Mouse (Mus musculus): ENCODE results near the gene Gm11554. TPM values are rescaled to one million over a fixed set of nuclear protein-coding genes. Genes with fewer than 3 reads are reported as not detected.

Gene Gm11554
- not detected in 2 replicates for polyA plus RNA-seq (2012; rRNA removed)

DNA sequence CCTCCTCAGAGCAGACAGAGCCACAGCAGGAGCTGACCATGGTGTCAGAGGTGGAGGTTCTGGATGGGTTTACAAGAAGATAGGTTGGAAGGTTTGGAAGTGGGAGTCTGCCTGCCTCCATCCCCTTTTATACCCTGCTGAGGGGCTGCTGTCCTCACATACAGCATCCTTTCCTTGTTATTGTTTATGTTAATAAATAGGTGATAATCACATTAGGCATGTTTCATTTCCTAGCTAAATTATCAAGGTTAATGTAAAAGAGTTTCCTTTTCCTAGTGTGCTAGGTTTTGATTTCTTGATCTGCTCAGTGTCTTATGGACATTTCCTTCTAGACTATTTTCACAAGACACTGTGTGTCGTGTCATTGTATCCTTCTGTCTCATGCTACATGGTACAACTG is at the start of gene Gm11554:
Gm11554 (minus strand) TSS at position 101 of the 400 bp plus-strand sequence.

GRCm38 (mm10) chr11:99851508-99851907 is 47.3 kb upstream of the Gm11554 start, which contains the start of gene Krtap4-16:
Gene Krtap4-16, minus strand, starts transcription at chr11:99851608.

DNA sequence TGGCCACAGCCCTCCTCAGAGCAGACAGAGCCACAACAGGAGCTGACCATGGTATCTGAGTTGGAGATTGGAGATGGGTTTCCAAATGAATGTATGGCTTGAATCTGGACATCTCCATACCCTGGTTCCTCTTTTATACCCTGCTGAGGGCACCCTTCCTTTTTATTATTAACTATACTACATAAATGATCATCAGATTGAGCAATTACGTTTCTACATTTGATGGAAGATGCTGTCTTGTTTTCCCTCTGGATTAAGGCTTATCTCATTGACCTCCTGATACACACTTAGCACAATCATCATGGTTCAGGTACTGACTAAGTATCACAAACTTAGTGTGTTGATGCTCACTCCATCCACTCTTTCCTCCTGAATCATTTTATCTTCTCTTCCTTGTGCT is 33.7 kb upstream of the Gm11554 start, which contains the start of gene 2300003K06Rik:
2300003K06Rik (minus strand) TSS at position 101 of the 400 bp plus-strand sequence.

GRCm38 (mm10) chr11:99815566-99815965 is 11.3 kb upstream of the Gm11554 start, which contains the start of gene Gm11564:
Gene Gm11564, minus strand, starts transcription at chr11:99815666.

DNA sequence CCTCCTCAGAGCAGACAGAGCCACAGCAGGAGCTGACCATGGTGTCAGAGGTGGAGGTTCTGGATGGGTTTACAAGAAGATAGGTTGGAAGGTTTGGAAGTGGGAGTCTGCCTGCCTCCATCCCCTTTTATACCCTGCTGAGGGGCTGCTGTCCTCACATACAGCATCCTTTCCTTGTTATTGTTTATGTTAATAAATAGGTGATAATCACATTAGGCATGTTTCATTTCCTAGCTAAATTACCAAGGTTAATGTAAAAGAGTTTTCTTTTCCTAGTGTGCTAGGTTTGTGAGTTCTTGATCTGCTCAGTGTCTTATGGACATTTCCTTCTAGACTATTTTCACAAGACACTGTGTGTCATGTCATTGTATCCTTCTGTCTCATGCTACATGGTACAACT is 5.5 kb upstream of the Gm11554 start, which contains the start of gene Krtap4-13:
Krtap4-13 (minus strand) TSS at position 101 of the 400 bp plus-strand sequence.

GRCm38 (mm10) chr11:99798832-99799231 is 5.4 kb downstream of the Gm11554 start, which contains the start of gene Gm11569:
Gene Gm11569, minus strand, starts transcription at chr11:99798932.

GRCm38 (mm10) chr11:99793367-99793766 is 10.9 kb downstream of the Gm11554 start, which contains the start of gene Gm11596:
Gene Gm11596, minus strand, starts transcription at chr11:99793467.

GRCm38 (mm10) chr11:99784900-99785299 is 19.3 kb downstream of the Gm11554 start, which contains the start of gene Krtap4-9:
Gene Krtap4-9, plus strand, starts transcription at chr11:99785200.

GRCm38 (mm10) chr11:99780604-99781003 is 23.6 kb downstream of the Gm11554 start, which contains the start of gene Krtap4-8:
Gene Krtap4-8, minus strand, starts transcription at chr11:99780704.

GRCm38 (mm10) chr11:99772813-99773212 is 31.4 kb downstream of the Gm11554 start, which contains the start of gene Gm11595:
Gene Gm11595, minus strand, starts transcription at chr11:99772913.

Other genes starting within 250 kb of the Gm11554 start
- not detected in 2 replicates for gene Krtap3-2, start 247.6 kb downstream of the Gm11554 start, polyA plus RNA-seq (2012; rRNA removed)
- not detected in 2 replicates for gene Gm11939, start 245.0 kb downstream of the Gm11554 start, polyA plus RNA-seq (2012; rRNA removed)
- gene Krtap3-1, start 237.8 kb downstream of the Gm11554 start, polyA plus RNA-seq (2012; rRNA removed), result not detected in 2 replicates
- gene Krtap1-5, start 223.4 kb downstream of the Gm11554 start, polyA plus RNA-seq (2012; rRNA removed), result not detected in 2 replicates
- gene Krtap1-4, start 220.8 kb downstream of the Gm11554 start, polyA plus RNA-seq (2012; rRNA removed), result not detected in 2 replicates
- not detected in 2 replicates for gene Krtap1-3, start 213.1 kb downstream of the Gm11554 start, polyA plus RNA-seq (2012; rRNA removed)
- not detected in 2 replicates for gene Krtap9-3, start 206.3 kb downstream of the Gm11554 start, polyA plus RNA-seq (2012; rRNA removed)
- gene Gm11938, start 201.1 kb downstream of the Gm11554 start, polyA plus RNA-seq (2012; rRNA removed), result not detected in 2 replicates
- gene Gm11937, start 194.3 kb downstream of the Gm11554 start, polyA plus RNA-seq (2012; rRNA removed), result not detected in 2 replicates
- not detected in 2 replicates for gene Krtap2-4, start 189.6 kb downstream of the Gm11554 start, polyA plus RNA-seq (2012; rRNA removed)
- not detected in 2 replicates for gene Gm11562, start 184.0 kb downstream of the Gm11554 start, polyA plus RNA-seq (2012; rRNA removed)
- not detected in 2 replicates for gene Krtap4-1, start 176.2 kb downstream of the Gm11554 start, polyA plus RNA-seq (2012; rRNA removed)
- gene Krtap4-2, start 169.4 kb downstream of the Gm11554 start, polyA plus RNA-seq (2012; rRNA removed), result not detected in 2 replicates
- gene Krtap4-7, start 160.4 kb downstream of the Gm11554 start, polyA plus RNA-seq (2012; rRNA removed), result not detected in 2 replicates
- gene Gm11555, start 154.2 kb downstream of the Gm11554 start, polyA plus RNA-seq (2012; rRNA removed), result not detected in 2 replicates
- gene Gm11563, start 145.5 kb downstream of the Gm11554 start, polyA plus RNA-seq (2012; rRNA removed), result not detected in 2 replicates
- gene Krtap4-6, start 138.5 kb downstream of the Gm11554 start, polyA plus RNA-seq (2012; rRNA removed), result not detected in 2 replicates
- not detected in 2 replicates for gene Gm14190, start 113.7 kb downstream of the Gm11554 start, polyA plus RNA-seq (2012; rRNA removed)
- not detected in 2 replicates for gene Gm14180, start 70.2 kb downstream of the Gm11554 start, polyA plus RNA-seq (2012; rRNA removed)
- gene Gm11595, start 31.5 kb downstream of the Gm11554 start, polyA plus RNA-seq (2012; rRNA removed), result not detected in 2 replicates
- not detected in 2 replicates for gene Krtap4-8, start 23.7 kb downstream of the Gm11554 start, polyA plus RNA-seq (2012; rRNA removed)
- not detected in 2 replicates for gene Krtap4-9, start 19.2 kb downstream of the Gm11554 start, polyA plus RNA-seq (2012; rRNA removed)
- gene Gm11596, start 11.0 kb downstream of the Gm11554 start, polyA plus RNA-seq (2012; rRNA removed), result not detected in 2 replicates
- gene Gm11569, start 5.5 kb downstream of the Gm11554 start, polyA plus RNA-seq (2012; rRNA removed), result not detected in 2 replicates
- not detected in 2 replicates for gene Krtap4-13, start 5.4 kb upstream of the Gm11554 start, polyA plus RNA-seq (2012; rRNA removed)
- gene Gm11564, start 11.2 kb upstream of the Gm11554 start, polyA plus RNA-seq (2012; rRNA removed), result not detected in 2 replicates
- not detected in 2 replicates for gene 2300003K06Rik, start 33.6 kb upstream of the Gm11554 start, polyA plus RNA-seq (2012; rRNA removed)
- gene Krtap4-16, start 47.2 kb upstream of the Gm11554 start, polyA plus RNA-seq (2012; rRNA removed), result 0.09 and 0.10 TPM in 2 replicates
- gene Gm11568, start 53.5 kb upstream of the Gm11554 start, polyA plus RNA-seq (2012; rRNA removed), result not detected in 2 replicates
- not detected in 2 replicates for gene Gm11559, start 60.0 kb upstream of the Gm11554 start, polyA plus RNA-seq (2012; rRNA removed)
- gene Krtap9-1, start 68.9 kb upstream of the Gm11554 start, polyA plus RNA-seq (2012; rRNA removed), result not detected in 2 replicates
- not detected in 2 replicates for gene Gm11567, start 74.7 kb upstream of the Gm11554 start, polyA plus RNA-seq (2012; rRNA removed)
- not detected in 2 replicates for gene Krtap31-1, start 103.5 kb upstream of the Gm11554 start, polyA plus RNA-seq (2012; rRNA removed)
- gene Gm11565, start 110.3 kb upstream of the Gm11554 start, polyA plus RNA-seq (2012; rRNA removed), result not detected in 2 replicates
- not detected in 2 replicates for gene Krtap31-2, start 131.8 kb upstream of the Gm11554 start, polyA plus RNA-seq (2012; rRNA removed)
- not detected in 2 replicates for gene Krtap9-5, start 144.0 kb upstream of the Gm11554 start, polyA plus RNA-seq (2012; rRNA removed)
- gene Krtap29-1, start 174.6 kb upstream of the Gm11554 start, polyA plus RNA-seq (2012; rRNA removed), result not detected in 2 replicates
- not detected in 2 replicates for gene Krtap16-1, start 182.2 kb upstream of the Gm11554 start, polyA plus RNA-seq (2012; rRNA removed)
- not detected in 2 replicates for gene Krtap17-1, start 189.5 kb upstream of the Gm11554 start, polyA plus RNA-seq (2012; rRNA removed)
- gene Krt33a, start 211.8 kb upstream of the Gm11554 start, polyA plus RNA-seq (2012; rRNA removed), result not detected in 2 replicates
- gene Krt33b, start 225.4 kb upstream of the Gm11554 start, polyA plus RNA-seq (2012; rRNA removed), result not detected in 2 replicates
- gene Krt34, start 237.1 kb upstream of the Gm11554 start, polyA plus RNA-seq (2012; rRNA removed), result not detected in 2 replicates
- gene Krt31, start 246.1 kb upstream of the Gm11554 start, polyA plus RNA-seq (2012; rRNA removed), result not detected in 2 replicates